Mouse (Mus musculus) olfactory bulb, adult 2 months (tissue): ENCODE measurements around the gene Olfr1087. TPM values are rescaled to one million over a fixed set of nuclear protein-coding genes. Genes with fewer than 3 reads are reported as not detected.
"Not testable (repeated sequence)": the region's sequence is repeated elsewhere in the genome, so short reads cannot be mapped to it uniquely, and the experiment has no call there.

Experiments used
- H3K27ac ChIP-seq: fragments of 200-500 bp; 2 replicates; pipeline ENCODE4 v1.5.1; 2012; ENCODE audit warnings: low read depth, low read length; ENCODE audit not compliant: insufficient read depth
- H3K4me1 ChIP-seq: fragments of 200-500 bp; 2 replicates; pipeline ENCODE4 v1.6.1; 2012; ENCODE audit warnings: low read length; ENCODE audit not compliant: control insufficient read depth, insufficient read depth
- H3K4me3 ChIP-seq: fragments of 200-500 bp; 2 replicates; pipeline ENCODE4 v1.5.1; 2012; ENCODE audit warnings: mild to moderate bottlenecking, low read depth, low read length, moderate library complexity; ENCODE audit not compliant: insufficient read depth
- CTCF ChIP-seq: fragments of 200-500 bp; IDR thresholded peaks from 2 replicates; pipeline ENCODE4 v1.5.1; 2012; ENCODE audit warnings: low read depth, mild to moderate bottlenecking, low read length, moderate library complexity; ENCODE audit not compliant: insufficient read depth
- POLR2A ChIP-seq: fragments of 200-500 bp; IDR thresholded peaks from 2 replicates; pipeline ENCODE4 v1.6.1; 2012; ENCODE audit warnings: mild to moderate bottlenecking, low read depth, low read length, moderate library complexity; ENCODE audit not compliant: insufficient read depth
- WGBS: fragments of 180-500 bp; shearing (Covaris S2); methylation state at CpG from one replicate; pipeline ENCODE4 v1.1.7; 2018; 5-methylcytosine and 5-hydroxymethylcytosine counted together
- polyA plus RNA-seq: library from polyadenylated mRNA; stranded (reverse); fragments of >200 nt; gene quantifications from 2 replicates; pipeline ENCODE4 v1.2.4, GENCODE M21; 2012; ENCODE audit warnings: low replicate concordance; ENCODE audit not compliant: missing spikeins, insufficient read depth, insufficient read length

Gene Olfr1087
- polyA plus RNA-seq, result not detected in 2 replicates

GRCm38 (mm10) chr2:86698295-86698694 is at the start of gene Olfr1087:
Gene Olfr1087 (minus strand): TSS chr2:86698395.
- no peak for TF ChIP-seq POLR2A
- no peak for TF ChIP-seq CTCF
- Histone ChIP-seq H3K27ac (no peak within 1 kb of the TSS), H3K4me3 (no peak within 1 kb of the TSS), H3K4me1 (no peaks in the 10 kb centered on the region)

GRCm38 (mm10) chr2:86733601-86734000 is 35.4 kb upstream of the Olfr1087 start, which contains the start of gene Olfr1089:
Gene Olfr1089 (minus strand): TSS chr2:86733701.
- Histone ChIP-seq H3K27ac (no peak within 1 kb of the TSS), H3K4me1 (no peaks in the 10 kb centered on the region), H3K4me3 (no peak within 1 kb of the TSS)
- TF ChIP-seq POLR2A (no peak), CTCF (no peak)

- Histone ChIP-seq H3K4me1 (no peaks in the 10 kb centered on the region), H3K4me3 (no peak within 1 kb of the TSS), H3K27ac (no peak within 1 kb of the TSS)
- no peak for TF ChIP-seq CTCF
- no peak for TF ChIP-seq POLR2A
- WGBS, result 77% methylated on average over 2 of the region's 2 CpGs
Measured at GRCm38 (mm10) chr2:86679992-86680391, 18.2 kb downstream of the Olfr1087 start, which contains the start of gene Olfr1086. Gene Olfr1086 (minus strand): TSS chr2:86680092.

DNA sequence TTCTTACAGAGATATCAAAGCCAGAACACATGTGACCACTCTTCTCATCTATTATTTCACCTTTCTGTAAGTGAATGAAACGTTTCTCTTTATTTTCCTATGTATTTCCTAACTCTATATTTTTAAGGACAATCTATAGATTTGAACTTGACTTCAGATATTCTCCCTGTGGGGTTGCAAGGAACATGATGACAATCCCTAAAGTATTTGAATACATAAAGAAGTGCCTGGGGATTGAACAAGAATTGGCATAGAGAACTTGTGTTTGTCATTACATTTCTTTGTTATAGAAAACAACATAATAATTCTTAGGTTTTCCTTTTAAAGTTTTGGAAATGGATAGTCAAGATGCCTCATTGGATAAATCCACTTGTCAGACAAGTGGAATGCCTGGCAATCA is 36.3 kb downstream of the Olfr1087 start, which contains the start of gene Olfr1085:
Gene Olfr1085, minus strand, starts transcription at position 101 of the 400 bp plus-strand sequence.
- TF ChIP-seq CTCF (no peak), POLR2A (no peak)
- Histone ChIP-seq H3K4me1 (no peaks in the 10 kb centered on the region), H3K4me3 (no peak within 1 kb of the TSS), H3K27ac (no peak within 1 kb of the TSS)
- 25% methylated on average over 1 of the region's 1 CpGs for WGBS

DNA sequence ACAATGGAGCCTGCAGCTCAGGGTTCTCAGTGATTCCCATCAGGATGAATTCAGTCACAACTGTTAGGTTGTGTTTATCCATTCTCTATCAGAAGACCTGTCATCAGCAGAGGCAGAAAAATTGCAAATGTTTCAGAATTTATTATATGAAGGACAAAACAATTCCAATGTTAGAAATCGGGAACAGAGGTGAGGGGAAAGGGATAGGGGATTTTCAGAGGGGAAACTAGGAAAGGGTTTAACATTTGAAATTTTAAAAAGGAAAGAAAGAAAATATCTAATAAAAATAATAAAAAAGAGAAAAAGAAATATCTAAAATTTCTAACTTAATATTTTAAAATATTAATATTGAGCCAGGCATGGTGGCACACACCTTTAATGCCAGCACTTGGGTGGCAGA is 58.6 kb downstream of the Olfr1087 start, which contains the start of gene Olfr1084:
Gene Olfr1084, minus strand, starts transcription at position 101 of the 400 bp plus-strand sequence.
- H3K27ac ChIP-seq, result not testable (repeated sequence)
- 96% methylated on average over 1 of the region's 1 CpGs for WGBS

More for the DNA sequence above, 58.6 kb downstream of the Olfr1087 start, which contains the start of gene Olfr1084:
- not testable (repeated sequence) for H3K4me1 ChIP-seq, H3K4me3 ChIP-seq

Other genes with a start within 250 kb of the Olfr1087 start
- not detected in 2 replicates for gene Olfr1065, start 247.8 kb downstream of the Olfr1087 start, polyA plus RNA-seq
- gene Olfr1066, start 242.1 kb downstream of the Olfr1087 start, polyA plus RNA-seq, result not detected in 2 replicates
- not detected in 2 replicates for gene Olfr228, start 211.0 kb downstream of the Olfr1087 start, polyA plus RNA-seq
- not detected in 2 replicates for gene Olfr1076, start 189.9 kb downstream of the Olfr1087 start, polyA plus RNA-seq
- gene Olfr1079, start 155.9 kb downstream of the Olfr1087 start, polyA plus RNA-seq, result not detected in 2 replicates
- gene Olfr1080, start 140.2 kb downstream of the Olfr1087 start, polyA plus RNA-seq, result not detected in 2 replicates
- gene Olfr1082, start 99.4 kb downstream of the Olfr1087 start, polyA plus RNA-seq, result not detected in 2 replicates
- gene Olfr1084, start 58.7 kb downstream of the Olfr1087 start, polyA plus RNA-seq, result not detected in 2 replicates
- not detected in 2 replicates for gene Olfr1085, start 36.4 kb downstream of the Olfr1087 start, polyA plus RNA-seq
- not detected in 2 replicates for gene Olfr1086, start 18.3 kb downstream of the Olfr1087 start, polyA plus RNA-seq
- not detected in 2 replicates for gene Olfr1089, start 35.3 kb upstream of the Olfr1087 start, polyA plus RNA-seq
- not detected in 2 replicates for gene Olfr1090, start 60.6 kb upstream of the Olfr1087 start, polyA plus RNA-seq
- gene Olfr1093, start 84.1 kb upstream of the Olfr1087 start, polyA plus RNA-seq, result not detected in 2 replicates
- gene Olfr141, start 111.6 kb upstream of the Olfr1087 start, polyA plus RNA-seq, result not detected in 2 replicates
- gene Olfr1094, start 126.3 kb upstream of the Olfr1087 start, polyA plus RNA-seq, result not detected in 2 replicates
- not detected in 2 replicates for gene Olfr1095, start 153.3 kb upstream of the Olfr1087 start, polyA plus RNA-seq
- not detected in 2 replicates for gene Gm13723, start 176.4 kb upstream of the Olfr1087 start, polyA plus RNA-seq
- gene Olfr1097, start 193.8 kb upstream of the Olfr1087 start, polyA plus RNA-seq, result not detected in 2 replicates
- gene Olfr1098, start 226.2 kb upstream of the Olfr1087 start, polyA plus RNA-seq, result not detected in 2 replicates